Mouse (Mus musculus): ENCODE measurements at regions not wholly inside any gene's neighbourhood (a gene's known extent, or its start where the extent isn't known, plus 50 kb on each side); places are given as distances from the start of the nearest gene placed in this dataset.

DNA sequence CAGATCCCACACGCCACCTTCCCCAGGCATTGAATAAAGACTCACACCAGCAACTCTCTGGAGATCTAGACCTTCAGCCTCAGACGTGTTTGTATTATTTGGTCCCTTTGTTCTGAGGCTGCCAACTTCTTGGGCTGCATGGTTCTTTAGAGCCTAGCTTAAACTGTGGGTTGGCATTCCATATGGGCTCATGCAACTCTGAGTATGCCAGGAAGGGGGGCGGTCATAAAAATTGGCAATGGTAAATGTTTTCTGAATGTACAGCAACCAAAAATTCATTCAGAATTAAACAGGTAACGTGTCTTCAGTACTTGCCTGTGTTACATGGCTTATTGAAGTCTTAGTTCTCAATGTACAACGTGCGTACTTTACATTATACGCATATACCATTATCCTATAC lies 103.1 kb downstream of the Dusp6 start:
- TF ChIP-seq CTCF (IDR thresholded peaks at IDR 0.05; ENCODE audit: extremely low read depth, insufficient read length, insufficient replicate concordance, low read depth, low read length) (no peak), POLR2A (IDR thresholded peaks at IDR 0.05; ENCODE audit: low read depth, low read length) (no peak)
- 77% methylated on average over 7 of the region's 7 CpGs for WGBS

DNA sequence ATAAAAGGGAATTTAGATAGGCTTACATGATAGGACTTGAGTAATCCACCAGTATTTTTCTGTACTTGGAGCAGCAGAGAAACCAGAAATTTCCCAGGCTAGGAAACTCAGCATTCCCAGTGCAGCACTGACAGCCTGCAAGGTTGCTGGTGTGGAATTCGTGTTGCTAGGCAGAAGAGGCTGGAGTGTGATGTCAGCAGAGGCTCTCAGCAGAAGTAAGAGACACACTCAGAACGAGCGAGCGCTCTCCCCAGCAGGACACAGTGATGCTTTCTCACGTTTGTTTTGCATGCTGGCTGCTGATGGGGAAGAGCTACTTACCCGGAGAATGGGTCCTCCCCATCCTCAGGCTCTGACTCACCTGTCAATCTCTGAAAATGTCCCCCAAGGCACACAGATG lies 104.7 kb downstream of the Dusp6 start:
- WGBS, result 67% methylated on average over 6 of the region's 6 CpGs
- Histone ChIP-seq H3K36me3 (ENCODE audit: control insufficient read depth, insufficient read depth, low read length) (no peaks in the 10 kb centered on the region), H3K4me1 (ENCODE audit: control insufficient read depth, insufficient read depth, insufficient read length, low read length) (no peaks in the 10 kb centered on the region), H3K4me3 (ENCODE audit: low read depth, low read length) (no peak overlapping the region), H3K27me3 (ENCODE audit: control insufficient read depth, insufficient read depth, low read length) (no peaks in the 10 kb centered on the region), H3K27ac (ENCODE audit: insufficient read depth, low read depth, low read length) (no peak overlapping the region)
- no peak for TF ChIP-seq POLR2A (IDR thresholded peaks at IDR 0.05; ENCODE audit: low read depth, low read length)

More for the DNA sequence above, 103.1 kb downstream of the Dusp6 start:
- Histone ChIP-seq H3K27ac (ENCODE audit: insufficient read depth, low read depth, low read length) (no peak overlapping the region), H3K27me3 (ENCODE audit: control insufficient read depth, insufficient read depth, low read length) (no peaks in the 10 kb centered on the region), H3K4me1 (ENCODE audit: control insufficient read depth, insufficient read depth, insufficient read length, low read length) (no peaks in the 10 kb centered on the region), H3K36me3 (ENCODE audit: control insufficient read depth, insufficient read depth, low read length) (no peaks in the 10 kb centered on the region), H3K4me3 (ENCODE audit: low read depth, low read length) (no peak overlapping the region)

DNA sequence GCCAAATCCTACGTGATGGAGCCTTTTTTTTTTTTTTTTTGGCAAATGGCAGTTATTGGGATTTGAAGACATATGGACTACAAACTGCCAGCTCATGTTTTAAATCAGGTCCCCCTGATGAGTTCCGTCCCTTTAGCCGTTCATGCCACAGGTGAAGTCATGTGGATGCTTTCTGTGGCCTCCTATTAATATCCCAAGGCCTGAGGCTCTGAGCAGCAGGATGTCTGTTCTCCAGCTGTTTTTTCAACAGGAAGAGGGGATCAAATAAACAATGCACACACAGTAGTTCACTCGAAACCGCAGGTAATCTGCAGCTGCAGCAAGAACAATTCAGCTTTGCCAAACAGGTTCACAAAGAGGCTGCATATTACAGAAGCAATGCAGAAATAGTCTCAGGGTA lies 112.1 kb downstream of the Dusp6 start:
- Histone ChIP-seq H3K4me1 (ENCODE audit: control insufficient read depth, insufficient read depth, insufficient read length, low read length) (no peaks in the 10 kb centered on the region), H3K4me3 (ENCODE audit: low read depth, low read length) (no peak overlapping the region), H3K27me3 (ENCODE audit: control insufficient read depth, insufficient read depth, low read length) (no peaks in the 10 kb centered on the region), H3K36me3 (ENCODE audit: control insufficient read depth, insufficient read depth, low read length) (no peaks in the 10 kb centered on the region), H3K27ac (ENCODE audit: insufficient read depth, low read depth, low read length) (no peak overlapping the region)
- no peak for TF ChIP-seq CTCF (IDR thresholded peaks at IDR 0.05; ENCODE audit: extremely low read depth, insufficient read length, insufficient replicate concordance, low read depth, low read length)
- WGBS, result 66% methylated on average over 5 of the region's 5 CpGs

DNA sequence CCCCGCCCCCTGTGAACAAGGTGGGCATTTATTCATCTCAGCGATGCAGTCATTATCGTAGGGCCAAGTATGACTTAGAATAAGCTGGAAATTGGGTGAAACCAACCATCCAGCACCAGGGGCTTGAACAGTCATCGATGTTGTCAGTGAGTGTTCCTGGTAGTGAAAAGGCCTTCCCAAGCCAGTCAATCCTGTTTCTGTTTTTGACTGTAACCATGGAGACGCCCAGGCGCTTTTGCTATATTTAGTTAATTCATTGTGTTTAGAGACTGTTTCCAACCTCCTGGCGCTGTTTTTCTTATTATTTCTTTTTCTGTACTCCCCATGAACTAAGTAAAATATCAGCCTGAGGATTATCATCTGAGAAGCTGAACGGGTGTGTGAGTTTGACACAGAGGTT lies 113.4 kb downstream of the Dusp6 start:
- no peak overlapping the region for H3K27ac ChIP-seq (ENCODE audit: insufficient read depth, low read depth, low read length)
- no peaks in the 10 kb centered on the region for H3K36me3 ChIP-seq (ENCODE audit: control insufficient read depth, insufficient read depth, low read length)
- H3K4me3 ChIP-seq (ENCODE audit: low read depth, low read length), result no peak overlapping the region
- no peaks in the 10 kb centered on the region for H3K27me3 ChIP-seq (ENCODE audit: control insufficient read depth, insufficient read depth, low read length)
- 84% methylated on average over 8 of the region's 8 CpGs for WGBS
- no peaks in the 10 kb centered on the region for H3K4me1 ChIP-seq (ENCODE audit: control insufficient read depth, insufficient read depth, insufficient read length, low read length)
- TF ChIP-seq CTCF (IDR thresholded peaks at IDR 0.05; ENCODE audit: extremely low read depth, insufficient read length, insufficient replicate concordance, low read depth, low read length) (no peak), POLR2A (IDR thresholded peaks at IDR 0.05; ENCODE audit: low read depth, low read length) (no peak)

DNA sequence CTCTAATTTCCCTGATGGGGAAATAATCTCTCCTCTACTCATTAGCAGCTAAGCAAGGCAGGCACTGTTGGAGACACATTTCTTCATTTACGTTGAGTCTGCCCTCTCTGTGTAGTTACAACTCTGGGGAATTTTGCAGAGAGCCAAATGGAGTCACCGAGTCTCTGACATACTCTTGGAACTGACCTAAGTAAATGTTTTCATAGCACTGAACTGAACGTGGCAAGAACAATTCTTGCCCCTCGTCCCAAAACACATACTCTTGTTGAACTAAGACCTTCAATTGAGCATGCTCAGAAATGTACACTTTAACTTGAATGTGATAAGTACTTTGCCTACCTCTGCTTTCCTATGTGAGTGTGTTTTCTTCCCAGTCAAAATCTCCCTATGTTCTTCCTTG lies 114.5 kb downstream of the Dusp6 start:
- no peak for TF ChIP-seq CTCF (IDR thresholded peaks at IDR 0.05; ENCODE audit: extremely low read depth, insufficient read length, insufficient replicate concordance, low read depth, low read length)
- TF ChIP-seq POLR2A (IDR thresholded peaks at IDR 0.05; ENCODE audit: low read depth, low read length), result no peak
- Histone ChIP-seq H3K27ac (ENCODE audit: insufficient read depth, low read depth, low read length) (no peak overlapping the region), H3K27me3 (ENCODE audit: control insufficient read depth, insufficient read depth, low read length) (no peaks in the 10 kb centered on the region), H3K36me3 (ENCODE audit: control insufficient read depth, insufficient read depth, low read length) (no peaks in the 10 kb centered on the region), H3K4me1 (ENCODE audit: control insufficient read depth, insufficient read depth, insufficient read length, low read length) (no peaks in the 10 kb centered on the region), H3K4me3 (ENCODE audit: low read depth, low read length) (no peak overlapping the region)
- 81% methylated on average over 4 of the region's 4 CpGs for WGBS

DNA sequence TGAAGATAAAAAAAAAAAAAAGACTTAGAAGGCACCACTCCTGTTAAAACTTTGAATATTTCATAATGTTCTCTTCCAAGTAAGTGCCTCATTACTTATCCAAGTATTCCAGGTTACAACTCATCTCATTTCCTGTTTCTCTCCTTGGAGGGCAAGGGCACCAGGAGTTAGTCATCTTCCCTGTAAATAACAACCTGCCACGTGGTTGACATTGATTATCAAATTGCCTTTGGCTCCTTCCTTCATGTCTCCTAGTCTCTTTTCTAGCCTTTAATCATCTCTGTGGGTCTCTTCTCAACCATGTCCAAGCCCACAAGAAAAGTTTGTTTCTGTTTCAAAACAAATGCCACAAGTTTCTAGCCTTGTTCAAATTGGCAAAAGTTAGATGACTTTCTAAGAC lies 116.1 kb downstream of the Dusp6 start:
- TF ChIP-seq POLR2A (IDR thresholded peaks at IDR 0.05; ENCODE audit: low read depth, low read length) (no peak), CTCF (IDR thresholded peaks at IDR 0.05; ENCODE audit: extremely low read depth, insufficient read length, insufficient replicate concordance, low read depth, low read length) (no peak)
- Histone ChIP-seq H3K27me3 (ENCODE audit: control insufficient read depth, insufficient read depth, low read length) (no peaks in the 10 kb centered on the region), H3K4me3 (ENCODE audit: low read depth, low read length) (no peak overlapping the region), H3K4me1 (ENCODE audit: control insufficient read depth, insufficient read depth, insufficient read length, low read length) (no peaks in the 10 kb centered on the region), H3K27ac (ENCODE audit: insufficient read depth, low read depth, low read length) (no peak overlapping the region), H3K36me3 (ENCODE audit: control insufficient read depth, insufficient read depth, low read length) (no peaks in the 10 kb centered on the region)
- 14% methylated on average over 1 of the region's 1 CpGs for WGBS

DNA sequence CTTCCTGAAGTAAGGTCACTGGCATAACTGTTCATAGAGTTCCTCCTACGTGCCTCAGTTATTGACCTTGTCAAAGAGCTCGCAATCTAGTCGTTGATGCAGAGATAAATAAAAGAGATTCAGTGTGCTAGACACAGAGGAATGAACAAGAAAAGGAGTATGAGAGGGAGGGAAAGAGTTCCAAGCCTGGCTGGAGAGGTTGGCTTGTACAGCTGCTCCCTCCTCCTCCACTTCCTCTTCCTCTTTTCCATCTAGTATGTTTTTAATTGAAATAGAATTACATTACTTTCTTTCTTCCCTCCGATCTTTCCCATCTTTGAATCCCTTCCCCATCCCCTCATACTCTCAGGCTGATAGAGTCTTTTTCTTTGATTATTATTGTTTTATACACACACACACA lies 117.1 kb downstream of the Dusp6 start:
- no peaks in the 10 kb centered on the region for H3K4me1 ChIP-seq (ENCODE audit: control insufficient read depth, insufficient read depth, insufficient read length, low read length)
- no peak overlapping the region for H3K4me3 ChIP-seq (ENCODE audit: low read depth, low read length)
- TF ChIP-seq CTCF (IDR thresholded peaks at IDR 0.05; ENCODE audit: extremely low read depth, insufficient read length, insufficient replicate concordance, low read depth, low read length), result no peak
- TF ChIP-seq POLR2A (IDR thresholded peaks at IDR 0.05; ENCODE audit: low read depth, low read length), result no peak
- no peaks in the 10 kb centered on the region for H3K36me3 ChIP-seq (ENCODE audit: control insufficient read depth, insufficient read depth, low read length)
- no peak overlapping the region for H3K27ac ChIP-seq (ENCODE audit: insufficient read depth, low read depth, low read length)
- no peaks in the 10 kb centered on the region for H3K27me3 ChIP-seq (ENCODE audit: control insufficient read depth, insufficient read depth, low read length)
- WGBS, result 76% methylated on average over 4 of the region's 4 CpGs

DNA sequence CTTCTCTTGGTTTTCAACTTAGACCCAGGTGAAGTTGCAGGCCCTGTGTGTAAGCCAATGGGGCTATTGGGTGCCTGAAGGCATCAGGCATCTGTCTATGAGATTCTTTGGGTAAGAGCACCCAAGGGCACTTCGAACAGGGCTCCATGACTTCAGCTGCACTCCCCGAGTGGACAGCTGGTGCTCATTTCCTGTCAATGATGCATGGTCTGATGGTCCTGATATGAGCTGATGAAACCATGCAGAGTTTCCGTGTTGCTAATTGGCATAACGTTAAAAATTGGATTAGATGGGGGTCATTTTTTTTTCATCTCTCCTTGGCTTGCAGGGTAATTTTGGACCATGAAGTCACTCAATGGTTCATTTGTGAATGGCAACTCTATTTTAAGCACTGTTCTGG lies 120.0 kb downstream of the Dusp6 start:
- no peaks in the 10 kb centered on the region for H3K27me3 ChIP-seq (ENCODE audit: control insufficient read depth, insufficient read depth, low read length)
- H3K4me3 ChIP-seq (ENCODE audit: low read depth, low read length), result no peak overlapping the region
- H3K27ac ChIP-seq (ENCODE audit: insufficient read depth, low read depth, low read length), result no peak overlapping the region
- no peak for TF ChIP-seq CTCF (IDR thresholded peaks at IDR 0.05; ENCODE audit: extremely low read depth, insufficient read length, insufficient replicate concordance, low read depth, low read length)
- TF ChIP-seq POLR2A (IDR thresholded peaks at IDR 0.05; ENCODE audit: low read depth, low read length), result no peak
- no peaks in the 10 kb centered on the region for H3K4me1 ChIP-seq (ENCODE audit: control insufficient read depth, insufficient read depth, insufficient read length, low read length)
- 71% methylated on average over 4 of the region's 4 CpGs for WGBS
- H3K36me3 ChIP-seq (ENCODE audit: control insufficient read depth, insufficient read depth, low read length), result no peaks in the 10 kb centered on the region

Data from small intestine, adult 2 months (tissue).